Mouse (Mus musculus) cerebellum, postnatal 25 days (tissue): ENCODE measurements around the gene Rbfox1.
A peak's percentile ranks its signal among the peaks of the same experiment; 100 is the strongest.

Source experiments
- DNase-seq, 2 experiments: peaks; one replicate each; pipeline ENCODE4 v3.0.0; 2021; ENCODE audit warnings: mixed read lengths in 2 of 2

Rbfox1 gene

GRCm38 (mm10) chr16:6232966-6233365 lies 347.8 kb downstream of the Rbfox1 start:
- no peak for DNase-seq

GRCm38 (mm10) chr16:6241393-6241792 lies 356.2 kb downstream of the Rbfox1 start:
- DNase-seq = no peak

- no peak for DNase-seq
Observed at GRCm38 (mm10) chr16:6242468-6242867, 357.3 kb downstream of the Rbfox1 start.

GRCm38 (mm10) chr16:6247569-6247968 lies 362.4 kb downstream of the Rbfox1 start:
- no peak for DNase-seq

- no peak for DNase-seq
Observed at GRCm38 (mm10) chr16:6264557-6264956, 379.4 kb downstream of the Rbfox1 start.

- DNase-seq = no peak
Observed at GRCm38 (mm10) chr16:6265610-6266009, 380.5 kb downstream of the Rbfox1 start.

GRCm38 (mm10) chr16:6271596-6272370 lies 386.6 kb downstream of the Rbfox1 start:
- DNase-seq = peak; percentile 63 to 69

GRCm38 (mm10) chr16:6283496-6283895 lies 398.3 kb downstream of the Rbfox1 start:
- no peak for DNase-seq

- no peak for DNase-seq
Observed at GRCm38 (mm10) chr16:6284317-6284716, 399.2 kb downstream of the Rbfox1 start.

- no peak for DNase-seq
Observed at GRCm38 (mm10) chr16:6287699-6288098, 402.5 kb downstream of the Rbfox1 start.

GRCm38 (mm10) chr16:6300112-6300511 lies 415.0 kb downstream of the Rbfox1 start:
- DNase-seq = no peak

GRCm38 (mm10) chr16:6303082-6303481 lies 417.9 kb downstream of the Rbfox1 start:
- DNase-seq = no peak

- DNase-seq = peak; percentile 36 to 65
Observed at GRCm38 (mm10) chr16:6309940-6310339, 424.8 kb downstream of the Rbfox1 start.

- peak in 1 of 2 experiments; percentile 33 for DNase-seq
Observed at GRCm38 (mm10) chr16:6310744-6311678, 425.9 kb downstream of the Rbfox1 start.

GRCm38 (mm10) chr16:6313689-6314088 lies 428.5 kb downstream of the Rbfox1 start:
- DNase-seq = no peak

GRCm38 (mm10) chr16:6324832-6325231 lies 439.7 kb downstream of the Rbfox1 start:
- DNase-seq = peak in 1 of 2 experiments; percentile 43

- DNase-seq = no peak
Observed at GRCm38 (mm10) chr16:6331400-6331939, 446.3 kb downstream of the Rbfox1 start.

- DNase-seq = no peak
Observed at GRCm38 (mm10) chr16:6333273-6333672, 448.1 kb downstream of the Rbfox1 start.

GRCm38 (mm10) chr16:6348103-6348502 lies 462.9 kb downstream of the Rbfox1 start:
- DNase-seq = no peak

GRCm38 (mm10) chr16:6348581-6349241 lies 463.6 kb downstream of the Rbfox1 start:
- peak; percentile 85 to 86 for DNase-seq

GRCm38 (mm10) chr16:6349381-6349780 lies 464.2 kb downstream of the Rbfox1 start:
- DNase-seq = peak; percentile 78 to 79

GRCm38 (mm10) chr16:6350256-6350655 lies 465.1 kb downstream of the Rbfox1 start:
- peak; percentile 37 to 54 for DNase-seq

- peak; percentile 51 to 53 for DNase-seq
Observed at GRCm38 (mm10) chr16:6353191-6353590, 468.0 kb downstream of the Rbfox1 start.
